Comparison of ENCODE assay signal across 9 mouse cellular contexts in genomic region chr4:136876971-136877370, GRCm38 (mm10). TPM values are rescaled to one million over a fixed set of nuclear protein-coding genes. Genes with fewer than 3 reads are reported as not detected.
DNase-seq lines count a peak whose midpoint lies in the region; ATAC-seq and TF ChIP-seq lines count a peak whose summit lies in the region.
"Had no signal": no experiment of that assay in that cellular context is flagged by ENCODE, and none has a peak within 500 bp of the region (broad histone marks: within the 10 kb centered on the region; RNA-seq: fewer than 3 reads in every experiment).

No protein-coding gene starts in this region.

- H3K9me3 ChIP-seq in forebrain, embryonic 10.5 days = no peaks in the 10 kb centered on the region
- no peaks in the 10 kb centered on the region for H3K9me3 ChIP-seq in forebrain, embryonic 15.5 days
- H3K9me3 ChIP-seq in forebrain, embryonic 14.5 days (replicated peaks; ENCODE audit: control insufficient read depth, low read length) = no peaks in the 10 kb centered on the region
- H3K9me3 ChIP-seq in midbrain, postnatal 0 days (ENCODE audit: low read length) = no peaks in the 10 kb centered on the region

- H3K36me3 ChIP-seq in forebrain, embryonic 10.5 days (replicated peaks) = no peaks in the 10 kb centered on the region
- no peaks in the 10 kb centered on the region for H3K36me3 ChIP-seq in forebrain, embryonic 15.5 days
- no peaks in the 10 kb centered on the region for H3K36me3 ChIP-seq in forebrain, embryonic 14.5 days (ENCODE audit: control insufficient read depth, insufficient read depth, low read length)
- H3K36me3 ChIP-seq in midbrain, postnatal 0 days (ENCODE audit: insufficient read depth, low read length) = no peaks in the 10 kb centered on the region

- no peak for ATAC-seq in forebrain, embryonic 15.5 days (replicated peaks)
- peak; percentile 60 for ATAC-seq in forebrain, embryonic 14.5 days
- ATAC-seq in midbrain, postnatal 0 days (ENCODE audit: low FRiP score) = no peak

- H3K27me3 ChIP-seq in forebrain, embryonic 10.5 days (ENCODE audit: poor library complexity, severe bottlenecking) = no peaks in the 10 kb centered on the region; the same call in 1 of the 2 replicates
- H3K27me3 ChIP-seq in forebrain, embryonic 15.5 days = no peaks in the 10 kb centered on the region
- H3K27me3 ChIP-seq in forebrain, embryonic 14.5 days (replicated peaks; ENCODE audit: control insufficient read depth, insufficient read depth, low read length) = no peaks in the 10 kb centered on the region
- no peaks in the 10 kb centered on the region for H3K27me3 ChIP-seq in midbrain, postnatal 0 days (ENCODE audit: insufficient read depth, low read length)

- TF ChIP-seq POLR2A in brain, embryonic 14.5 days (IDR thresholded peaks at IDR 0.05; ENCODE audit: borderline replicate concordance, extremely low read depth, insufficient read depth, insufficient read length, poor library complexity, severe bottlenecking) = no peak

- 26% methylated on average over 7 of the region's 7 CpGs for WGBS in forebrain, embryonic 10.5 days
- WGBS in forebrain, embryonic 15.5 days = 15% methylated on average over 7 of the region's 7 CpGs
- 22% methylated on average over 7 of the region's 7 CpGs for WGBS in forebrain, embryonic 14.5 days
- 15% methylated on average over 7 of the region's 7 CpGs for WGBS in midbrain, postnatal 0 days

- no peak overlapping the region for H3K4me2 ChIP-seq in forebrain, embryonic 15.5 days (replicated peaks)
- H3K4me2 ChIP-seq in forebrain, embryonic 14.5 days (ENCODE audit: low read length) = no peak overlapping the region
- H3K4me2 ChIP-seq in midbrain, postnatal 0 days (ENCODE audit: low read depth, low read length, poor library complexity, severe bottlenecking) = no peak overlapping the region

- peak; percentile 86 for TF ChIP-seq CTCF in brain, embryonic 14.5 days (IDR thresholded peaks at IDR 0.05; ENCODE audit: borderline replicate concordance, extremely low read depth, insufficient read depth, insufficient read length)
- peak; percentile 89 for TF ChIP-seq CTCF in midbrain, postnatal 0 days (IDR thresholded peaks at IDR 0.05)

- no peaks in the 10 kb centered on the region for H3K4me1 ChIP-seq in forebrain, embryonic 10.5 days
- no peaks in the 10 kb centered on the region for H3K4me1 ChIP-seq in forebrain, embryonic 15.5 days
- H3K4me1 ChIP-seq in forebrain, embryonic 14.5 days (ENCODE audit: control insufficient read depth, insufficient read depth, low read length) = no peaks in the 10 kb centered on the region
- no peaks in the 10 kb centered on the region for H3K4me1 ChIP-seq in midbrain, postnatal 0 days (ENCODE audit: insufficient read depth, low read length)

- H3K4me3 ChIP-seq in forebrain, embryonic 10.5 days = no peak overlapping the region
- no peak overlapping the region for H3K4me3 ChIP-seq in forebrain, embryonic 15.5 days
- no peak overlapping the region for H3K4me3 ChIP-seq in forebrain, embryonic 14.5 days (ENCODE audit: low read depth, low read length)
- H3K4me3 ChIP-seq in midbrain, postnatal 0 days (ENCODE audit: low read depth, low read length) = no peak overlapping the region
- H3K4me3 ChIP-seq: myocyte had no signal

- peak; percentile 51 for DNase-seq in forebrain, embryonic 10.5 days (ENCODE audit: extremely low spot score, low spot score)
- peak; percentile 28 for DNase-seq in 416B (ENCODE audit: low read depth)
- peak; percentile 82 for DNase-seq in brain, embryonic 14.5 days (ENCODE audit: low read depth)
- DNase-seq in forebrain, embryonic 14.5 days (ENCODE audit: low spot score) = peak; percentile 79
- peak; percentile 78 for DNase-seq in kidney, postnatal 10 days
- DNase-seq in midbrain, postnatal 0 days (ENCODE audit: low spot score) = peak; percentile 85
- peak; percentile 50 for DNase-seq in urinary bladder, postnatal 14 days (ENCODE audit: low spot score)

- H3K27ac ChIP-seq in forebrain, embryonic 10.5 days = no peak overlapping the region
- no peak overlapping the region for H3K27ac ChIP-seq in forebrain, embryonic 15.5 days (replicated peaks)
- H3K27ac ChIP-seq in forebrain, embryonic 14.5 days (ENCODE audit: low read depth, low read length) = no peak overlapping the region
- H3K27ac ChIP-seq in midbrain, postnatal 0 days (ENCODE audit: low read depth, low read length) = no peak overlapping the region

- H3K9ac ChIP-seq in forebrain, embryonic 15.5 days (replicated peaks) = no peak overlapping the region
- no peak overlapping the region for H3K9ac ChIP-seq in forebrain, embryonic 14.5 days (ENCODE audit: low read length)
- H3K9ac ChIP-seq in midbrain, postnatal 0 days (replicated peaks; ENCODE audit: low read length, poor library complexity, severe bottlenecking) = no peak overlapping the region

RNA-seq across cellular contexts. Expression of gene C1qb, which starts 9.0 kb away (rescaled TPM):
- polyA plus RNA-seq in forebrain, embryonic 10.5 days (2016; fragmentation: Nextera tagmentation; extraction: Ambion mirVana) = 15.1 and 15.5 TPM in 2 replicates
- polyA plus RNA-seq in forebrain, embryonic 15.5 days (2015; fragmentation: Nextera tagmentation; extraction: Ambion mirVana) = 28.2 and 30.5 TPM in 2 replicates
- 27.5 and 30.5 TPM in 2 replicates for polyA plus RNA-seq in brain, embryonic 14.5 days (2012; rRNA removed)
- polyA plus RNA-seq in forebrain, embryonic 14.5 days (2014; fragmentation: Nextera tagmentation; extraction: Ambion mirVana) = 45.2 and 45.8 TPM in 2 replicates
- 60.0 and 71.3 TPM in 2 replicates for total RNA-seq in midbrain, postnatal 0 days (2014; rRNA removed)
- polyA plus RNA-seq in midbrain, postnatal 0 days (2015; fragmentation: Nextera tagmentation; extraction: Ambion mirVana) = 64.3 and 72.3 TPM in 2 replicates
- polyA plus RNA-seq: myocyte had no signal

RNA-seq across cellular contexts. Expression of gene C1qc, which starts 15.9 kb away (rescaled TPM):
- 5.0 and 6.9 TPM in 2 replicates for polyA plus RNA-seq in forebrain, embryonic 10.5 days (2016; fragmentation: Nextera tagmentation; extraction: Ambion mirVana)
- polyA plus RNA-seq in forebrain, embryonic 15.5 days (2015; fragmentation: Nextera tagmentation; extraction: Ambion mirVana) = 18.8 and 20.7 TPM in 2 replicates
- polyA plus RNA-seq in brain, embryonic 14.5 days (2012; rRNA removed) = 18.3 and 19.5 TPM in 2 replicates
- 22.3 and 25.6 TPM in 2 replicates for polyA plus RNA-seq in forebrain, embryonic 14.5 days (2014; fragmentation: Nextera tagmentation; extraction: Ambion mirVana)
- total RNA-seq in midbrain, postnatal 0 days (2014; rRNA removed) = 62.7 and 79.7 TPM in 2 replicates
- 39.0 and 39.7 TPM in 2 replicates for polyA plus RNA-seq in midbrain, postnatal 0 days (2015; fragmentation: Nextera tagmentation; extraction: Ambion mirVana)
- polyA plus RNA-seq: myocyte had no signal

RNA-seq across cellular contexts. Expression of gene C1qa, which starts 21.6 kb away (rescaled TPM):
- 4.5 TPM in 2 replicates for polyA plus RNA-seq in forebrain, embryonic 10.5 days (2016; fragmentation: Nextera tagmentation; extraction: Ambion mirVana)
- 22.0 and 23.3 TPM in 2 replicates for polyA plus RNA-seq in forebrain, embryonic 15.5 days (2015; fragmentation: Nextera tagmentation; extraction: Ambion mirVana)
- 14.2 and 14.9 TPM in 2 replicates for polyA plus RNA-seq in brain, embryonic 14.5 days (2012; rRNA removed)
- polyA plus RNA-seq in forebrain, embryonic 14.5 days (2014; fragmentation: Nextera tagmentation; extraction: Ambion mirVana) = 24.3 and 28.1 TPM in 2 replicates
- total RNA-seq in midbrain, postnatal 0 days (2014; rRNA removed) = 48.5 and 48.8 TPM in 2 replicates
- 38.8 and 44.4 TPM in 2 replicates for polyA plus RNA-seq in midbrain, postnatal 0 days (2015; fragmentation: Nextera tagmentation; extraction: Ambion mirVana)
- polyA plus RNA-seq: myocyte had no signal

RNA-seq across cellular contexts. Expression of gene Ephb2, which starts 41.2 kb away (rescaled TPM):
- 9.5 and 9.7 TPM in 2 replicates for polyA plus RNA-seq in forebrain, embryonic 10.5 days (2016; fragmentation: Nextera tagmentation; extraction: Ambion mirVana)
- 18.9 and 20.4 TPM in 2 replicates for polyA plus RNA-seq in forebrain, embryonic 15.5 days (2015; fragmentation: Nextera tagmentation; extraction: Ambion mirVana)
- polyA plus RNA-seq in brain, embryonic 14.5 days (2012; rRNA removed) = 110 and 141 TPM in 2 replicates
- polyA plus RNA-seq in forebrain, embryonic 14.5 days (2014; fragmentation: Nextera tagmentation; extraction: Ambion mirVana) = 9.3 and 9.6 TPM in 2 replicates
- 149 and 202 TPM in 2 replicates for total RNA-seq in midbrain, postnatal 0 days (2014; rRNA removed)
- polyA plus RNA-seq in midbrain, postnatal 0 days (2015; fragmentation: Nextera tagmentation; extraction: Ambion mirVana) = 13.6 and 15.6 TPM in 2 replicates

Comparison
In these comparisons a context has a peak if more than half of its experiments do, and no peak if none do; other contexts are left out.
1. DNase-seq: peak in every context shown above with its lines; median percentile 85 in midbrain, postnatal 0 days; 82 in brain, embryonic 14.5 days; 79 in forebrain, embryonic 14.5 days; 78 in kidney, postnatal 10 days; 51 in forebrain, embryonic 10.5 days; 50 in urinary bladder, postnatal 14 days; 28 in 416B.